Mouse (Mus musculus): ENCODE measurements around the gene Suox.

DNA sequence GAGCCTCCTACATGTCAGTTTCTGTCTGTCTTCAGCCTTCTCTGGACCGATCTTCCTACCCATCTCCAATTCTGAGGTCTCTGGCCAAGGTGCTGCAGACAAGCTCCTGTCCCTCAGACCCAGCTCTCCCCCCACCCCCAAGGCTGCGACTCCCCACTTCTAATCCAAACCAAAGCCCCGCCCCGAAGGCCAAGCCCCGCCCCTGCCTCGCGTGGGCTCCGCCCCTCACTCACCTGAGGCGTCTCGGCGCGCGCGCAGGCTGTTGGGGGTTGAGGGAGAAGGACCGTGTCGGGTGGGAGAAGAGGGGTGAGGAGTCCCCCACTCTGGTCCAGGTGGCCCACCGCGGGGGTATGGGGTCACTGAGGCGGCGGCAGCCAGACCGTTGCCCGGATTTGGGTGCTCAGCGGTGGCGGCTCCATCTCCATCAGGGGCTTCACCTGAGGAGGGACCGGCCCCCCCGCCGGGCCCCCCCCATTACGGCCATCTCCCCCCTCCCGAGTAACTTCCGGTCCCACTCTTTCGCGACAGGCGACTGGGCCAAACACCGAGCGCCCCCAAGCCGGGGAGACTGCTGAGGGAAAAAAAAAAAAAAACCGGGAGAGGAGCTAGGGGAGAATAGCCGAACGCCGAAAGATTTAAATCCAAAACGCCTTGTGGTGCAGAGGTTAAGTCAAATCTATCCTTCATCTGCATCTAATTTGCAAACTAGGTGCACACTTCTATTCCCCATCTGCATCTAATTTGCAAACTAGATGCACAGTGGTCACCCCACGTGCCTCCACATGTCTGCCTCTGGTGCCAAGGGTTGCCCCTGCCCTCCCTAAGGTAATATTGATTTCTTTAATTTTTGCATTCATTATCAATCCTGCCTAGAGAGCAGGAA is 4.8 kb downstream of the Suox start:
- TF ChIP-seq CTCF (IDR thresholded peaks at IDR 0.05) (no peak), EP300 (IDR thresholded peaks at IDR 0.05) (no peak)

All from lung, postnatal 0 days (tissue).